Mouse (Mus musculus) adrenal gland, adult 10 weeks (tissue): Measurements from ENCODE around the gene Gm17026. TPM values are rescaled to one million over a fixed set of nuclear protein-coding genes. Genes with fewer than 3 reads are reported as not detected.

Source experiments
- polyA plus RNA-seq: library from polyadenylated mRNA; stranded (reverse); fragments of 350-450 nt; fragmentation: Illumina TruSeq; extraction: RNeasy Lipid Tissue Mini Kit (QIAGEN cat#74804); gene quantifications from one replicate; pipeline ENCODE4 v1.2.3, GENCODE M21; 2014; ENCODE audit warnings: low read depth, low replicate concordance

Gm17026 gene
- not detected for polyA plus RNA-seq

GRCm38 (mm10) chr14:42259948-42260347 is at the start of gene Gm17026:
Gene Gm17026, minus strand, starts transcription at chr14:42260048.

GRCm38 (mm10) chr14:42297258-42297657 is 37.4 kb upstream of the Gm17026 start, which contains the start of gene Gm9611:
Gene Gm9611, minus strand, starts transcription at chr14:42297358.

Other genes starting within 250 kb of the Gm17026 start
- not detected for gene Gm7951, start 142.7 kb downstream of the Gm17026 start, polyA plus RNA-seq
- not detected for gene Gm17027, start 97.4 kb downstream of the Gm17026 start, polyA plus RNA-seq
- not detected for gene Gm3573, start 69.3 kb downstream of the Gm17026 start, polyA plus RNA-seq
- gene Gm9611, start 37.3 kb upstream of the Gm17026 start, polyA plus RNA-seq: not detected
- gene Gm7995, start 50.2 kb upstream of the Gm17026 start, polyA plus RNA-seq: not detected
- not detected for gene Gm8005, start 179.6 kb upstream of the Gm17026 start, polyA plus RNA-seq
- not detected for gene Gm8011, start 203.8 kb upstream of the Gm17026 start, polyA plus RNA-seq
- not detected for gene Gm8020, start 242.3 kb upstream of the Gm17026 start, polyA plus RNA-seq